Comparison of ENCODE assay signal across 7 mouse cellular contexts in the genomic region with DNA sequence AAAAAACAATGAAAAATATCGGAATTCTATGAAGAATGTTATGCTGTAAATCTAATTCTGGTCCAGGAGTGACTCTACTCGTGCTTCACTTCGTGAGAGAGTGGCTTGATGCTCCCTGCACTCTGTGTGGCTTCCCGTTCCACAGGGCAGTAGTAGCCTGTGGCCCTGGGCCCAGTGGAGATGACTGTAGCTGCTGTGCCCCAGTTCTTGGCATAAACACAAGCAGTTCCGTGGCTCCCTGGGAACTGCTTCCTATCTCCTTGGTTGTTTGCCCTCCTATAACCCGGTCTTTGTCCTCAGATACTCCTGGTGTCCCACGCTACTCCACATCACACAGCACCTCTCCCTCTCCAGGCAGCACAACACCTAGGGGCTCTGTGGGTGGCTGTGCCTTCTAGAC.
DNase-seq lines count a peak whose midpoint lies in the region; ATAC-seq lines count a peak whose summit lies in the region.

No protein-coding gene starts in this region.

- no peaks in the 10 kb centered on the region for H3K27me3 ChIP-seq in hindbrain, embryonic 14.5 days (ENCODE audit: control insufficient read depth, insufficient read depth, low read length)
- no peaks in the 10 kb centered on the region for H3K27me3 ChIP-seq in hindbrain, embryonic 16.5 days (replicated peaks; ENCODE audit: control insufficient read depth, insufficient read depth, low read length)
- no peaks in the 10 kb centered on the region for H3K27me3 ChIP-seq in intestine, embryonic 16.5 days (replicated peaks; ENCODE audit: control insufficient read depth, insufficient read depth, low read length)
- no peaks in the 10 kb centered on the region for H3K27me3 ChIP-seq in midbrain, embryonic 13.5 days

- H3K4me2 ChIP-seq in hindbrain, embryonic 14.5 days (replicated peaks), result no peak overlapping the region
- no peak overlapping the region for H3K4me2 ChIP-seq in hindbrain, embryonic 16.5 days (ENCODE audit: low read length)
- H3K4me2 ChIP-seq in intestine, embryonic 16.5 days (ENCODE audit: low read depth, low read length), result no peak overlapping the region
- H3K4me2 ChIP-seq in midbrain, embryonic 13.5 days (replicated peaks), result no peak overlapping the region

- H3K9ac ChIP-seq in hindbrain, embryonic 14.5 days, result no peak overlapping the region
- H3K9ac ChIP-seq in hindbrain, embryonic 16.5 days (ENCODE audit: low read depth, low read length), result no peak overlapping the region
- no peak overlapping the region for H3K9ac ChIP-seq in intestine, embryonic 16.5 days (ENCODE audit: low read depth, low read length)
- no peak overlapping the region for H3K9ac ChIP-seq in midbrain, embryonic 13.5 days (replicated peaks)

- no peaks in the 10 kb centered on the region for H3K9me3 ChIP-seq in hindbrain, embryonic 14.5 days (ENCODE audit: control insufficient read depth, low read length)
- H3K9me3 ChIP-seq in hindbrain, embryonic 16.5 days (ENCODE audit: control insufficient read depth, low read length), result no peaks in the 10 kb centered on the region
- H3K9me3 ChIP-seq in intestine, embryonic 16.5 days (ENCODE audit: control insufficient read depth, low read length), result no peaks in the 10 kb centered on the region
- no peaks in the 10 kb centered on the region for H3K9me3 ChIP-seq in midbrain, embryonic 13.5 days

- WGBS in hindbrain, embryonic 14.5 days, result 82% methylated on average over 7 of the region's 7 CpGs
- 79% methylated on average over 7 of the region's 7 CpGs for WGBS in hindbrain, embryonic 16.5 days
- WGBS in intestine, embryonic 16.5 days, result 82% methylated on average over 7 of the region's 7 CpGs
- 85% methylated on average over 7 of the region's 7 CpGs for WGBS in midbrain, embryonic 13.5 days

- no peak overlapping the region for H3K4me3 ChIP-seq in hindbrain, embryonic 14.5 days (replicated peaks; ENCODE audit: low read length)
- no peak overlapping the region for H3K4me3 ChIP-seq in hindbrain, embryonic 16.5 days (ENCODE audit: low read length)
- no peak overlapping the region for H3K4me3 ChIP-seq in intestine, embryonic 16.5 days (ENCODE audit: low read length)
- no peak overlapping the region for H3K4me3 ChIP-seq in midbrain, embryonic 13.5 days (replicated peaks)

- no peak for ATAC-seq in hindbrain, embryonic 14.5 days (ENCODE audit: low FRiP score)
- no peak for ATAC-seq in hindbrain, embryonic 16.5 days
- no peak for ATAC-seq in intestine, embryonic 16.5 days
- no peak for ATAC-seq in midbrain, embryonic 13.5 days

- peak overlapping the region; percentile 47 for H3K27ac ChIP-seq in hindbrain, embryonic 14.5 days
- no peak overlapping the region for H3K27ac ChIP-seq in hindbrain, embryonic 16.5 days (ENCODE audit: low read depth, low read length)
- H3K27ac ChIP-seq in intestine, embryonic 16.5 days (ENCODE audit: low read length), result peak overlapping the region; percentile 51; the same call in 1 of the 2 replicates
- H3K27ac ChIP-seq in midbrain, embryonic 13.5 days, result peak overlapping the region; percentile 39; the same call in 1 of the 2 replicates

- H3K4me1 ChIP-seq in hindbrain, embryonic 14.5 days (replicated peaks; ENCODE audit: control insufficient read depth, insufficient read depth, low read length), result peaks cover 3% of the 10 kb centered on the region; the same call in 1 of the 2 replicates
- H3K4me1 ChIP-seq in hindbrain, embryonic 16.5 days (ENCODE audit: control insufficient read depth, insufficient read depth, low read depth, low read length), result no peaks in the 10 kb centered on the region
- peaks cover 3% of the 10 kb centered on the region; the same call in 1 of the 2 replicates for H3K4me1 ChIP-seq in intestine, embryonic 16.5 days (ENCODE audit: control insufficient read depth, insufficient read depth, low read length)
- H3K4me1 ChIP-seq in midbrain, embryonic 13.5 days (replicated peaks), result 0 out of 2 replicates have a peak, but pooled peaks cover 2% of the 10 kb centered on the region

- no peak for DNase-seq in hindbrain, embryonic 14.5 days (ENCODE audit: low spot score)
- DNase-seq in heart, adult 9 months (ENCODE audit: low spot score in 2 of 2), result peak; percentile 44 to 70
- no peak for DNase-seq in right cerebral cortex, adult 2 months (ENCODE audit: low spot score in 2 of 2)
- DNase-seq in cerebellum, adult 11 months, result no peak

- no peaks in the 10 kb centered on the region for H3K36me3 ChIP-seq in hindbrain, embryonic 14.5 days (replicated peaks; ENCODE audit: control insufficient read depth, insufficient read depth)
- no peaks in the 10 kb centered on the region for H3K36me3 ChIP-seq in hindbrain, embryonic 16.5 days (ENCODE audit: control insufficient read depth, insufficient read depth, low read length)
- H3K36me3 ChIP-seq in intestine, embryonic 16.5 days (ENCODE audit: control insufficient read depth, insufficient read depth, low read length), result no peaks in the 10 kb centered on the region
- H3K36me3 ChIP-seq in midbrain, embryonic 13.5 days, result no peaks in the 10 kb centered on the region

Comparison
In these comparisons a context has a peak if more than half of its experiments do, and no peak if none do; other contexts are left out.
1. DNase-seq: peak in heart, adult 9 months (2 of 2); none in hindbrain, embryonic 14.5 days (single experiment), right cerebral cortex, adult 2 months (0 of 2) and cerebellum, adult 11 months (single experiment).